Mouse (Mus musculus) limb, embryonic 11.5 days (tissue): Measurements from ENCODE around the gene Cysrt1. TPM values are rescaled to one million over a fixed set of nuclear protein-coding genes. Genes with fewer than 3 reads are reported as not detected.

ENCODE experiments used
- ATAC-seq: fragments of 200-750 bp; cut with Nextera tagmentation; 2 replicates; pipeline ENCODE4 v1.8.0; 2017; ENCODE audit warnings: low read depth; ENCODE audit not compliant: insufficient number of reproducible peaks, low FRiP score, low TSS enrichment
- DNase-seq: peaks from one replicate; pipeline ENCODE4 v3.0.0-alpha.2; 2015; ENCODE audit warnings: low spot score
- H3K27ac ChIP-seq: fragments of 300-500 bp; sonication (generic); replicated peaks from 2 replicates; pipeline ENCODE4 v1.5.1; 2014; ENCODE audit warnings: low read depth, mild to moderate bottlenecking, low read length
- H3K27me3 ChIP-seq: fragments of 300-500 bp; sonication (generic); 2 replicates; pipeline ENCODE4 v1.6.1; 2014; ENCODE audit warnings: mild to moderate bottlenecking, low read length, mixed read lengths; ENCODE audit not compliant: control insufficient read depth, insufficient read depth
- H3K36me3 ChIP-seq: fragments of 300-500 bp; sonication (generic); 2 replicates; pipeline ENCODE4 v1.6.1; 2014; ENCODE audit warnings: mild to moderate bottlenecking, low read length, moderate library complexity, mixed read lengths; ENCODE audit not compliant: control insufficient read depth, insufficient read depth
- H3K4me1 ChIP-seq: fragments of 300-500 bp; sonication (generic); 2 replicates; pipeline ENCODE4 v1.6.1; 2014; ENCODE audit warnings: low read length, mixed read lengths; ENCODE audit not compliant: control insufficient read depth, insufficient read depth
- H3K4me2 ChIP-seq: fragments of 300-500 bp; sonication (generic); 2 replicates; pipeline ENCODE4 v1.6.1; 2014; ENCODE audit warnings: low read depth, mild to moderate bottlenecking, moderate library complexity; ENCODE audit not compliant: severe bottlenecking
- H3K4me3 ChIP-seq: fragments of 300-500 bp; sonication (generic); 2 replicates; pipeline ENCODE4 v1.5.1; 2014; ENCODE audit warnings: low read depth, low read length
- H3K9ac ChIP-seq: fragments of 300-500 bp; sonication (generic); 2 replicates; pipeline ENCODE4 v1.6.1; 2014; ENCODE audit warnings: mild to moderate bottlenecking, low read length
- H3K9me3 ChIP-seq: fragments of 300-500 bp; sonication (generic); 2 replicates; pipeline ENCODE4 v1.6.1; 2016; ENCODE audit warnings: low read length; ENCODE audit not compliant: control insufficient read depth
- WGBS: fragments of 180-500 bp; shearing (Covaris S2); extraction: QIAGEN DNeasy Blood & Tissue Kit; methylation state at CpG from one replicate; pipeline ENCODE4 v1.1.7; 2014; 5-methylcytosine and 5-hydroxymethylcytosine counted together
- polyA plus RNA-seq: library from polyadenylated mRNA; unstranded; fragments of >200 nt; fragmentation: Nextera tagmentation; extraction: Ambion mirVana; gene quantifications from 2 replicates; pipeline ENCODE4 v1.2.1, GENCODE M21; 2014

Gene Cysrt1
- polyA plus RNA-seq, 1 experiment from 2014 or later: not detected

DNA sequence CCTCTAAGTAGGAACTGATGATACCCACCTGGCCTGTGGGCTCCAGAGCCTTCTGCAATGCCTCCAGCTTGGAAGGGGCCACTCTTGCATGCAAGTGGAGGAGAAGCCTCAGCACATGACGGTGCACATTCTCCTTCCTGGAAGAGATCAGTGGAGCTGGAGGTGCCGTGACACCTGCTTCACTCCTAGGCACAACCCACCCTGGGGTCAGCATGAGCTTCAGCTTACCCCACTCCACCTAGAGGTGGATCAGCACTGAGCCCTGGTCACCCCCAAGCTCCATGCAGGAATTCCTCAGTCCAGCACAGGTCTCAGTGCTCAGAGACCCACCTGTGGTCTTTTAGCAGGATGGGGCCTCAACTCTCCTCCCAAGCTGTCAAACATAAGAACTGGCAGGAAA, 41.6 kb downstream of the Cysrt1 start:
- H3K27me3 ChIP-seq: peaks cover 8% of the 10 kb centered on the region
- H3K27ac ChIP-seq: no peak overlapping the region
- ATAC-seq (no peak), DNase-seq (no peak)
- no peaks in the 10 kb centered on the region for H3K9me3 ChIP-seq
- H3K4me3 ChIP-seq: no peak overlapping the region
- no peak overlapping the region for H3K4me2 ChIP-seq
- H3K4me1 ChIP-seq: peaks cover 5% of the 10 kb centered on the region; the same call in 1 of the 2 replicates
- WGBS: 91% methylated on average over 2 of the region's 2 CpGs
- H3K9ac ChIP-seq: no peak overlapping the region
- peaks cover 36% of the 10 kb centered on the region for H3K36me3 ChIP-seq

DNA sequence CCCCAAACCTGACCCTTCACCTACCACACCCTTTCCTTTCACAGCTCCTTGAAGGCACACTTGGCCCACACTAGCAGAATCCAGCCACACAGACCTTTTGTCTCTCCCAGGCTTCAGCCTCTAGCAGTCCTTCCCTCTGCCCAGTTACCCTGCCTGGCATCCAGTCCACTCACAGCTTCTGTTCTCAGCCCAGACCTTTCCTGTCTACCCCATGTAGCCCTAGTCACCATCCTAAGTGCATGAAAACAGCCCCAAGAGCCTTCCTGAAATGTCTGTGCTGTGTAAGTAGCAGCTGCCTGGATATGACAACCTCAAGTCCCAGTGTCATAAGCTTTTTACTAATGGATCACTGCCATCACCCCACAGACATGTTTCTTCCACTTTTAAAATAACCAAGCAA, 44.3 kb downstream of the Cysrt1 start:
- no peak overlapping the region for H3K9ac ChIP-seq
- H3K4me3 ChIP-seq: no peak overlapping the region
- H3K9me3 ChIP-seq: no peaks in the 10 kb centered on the region
- ATAC-seq (no peak), DNase-seq (no peak)
- H3K27me3 ChIP-seq: peaks cover 22% of the 10 kb centered on the region
- H3K27ac ChIP-seq: no peak overlapping the region
- H3K4me1 ChIP-seq: peaks cover 8% of the 10 kb centered on the region; the same call in 1 of the 2 replicates
- H3K36me3 ChIP-seq: peaks cover 24% of the 10 kb centered on the region
- H3K4me2 ChIP-seq: no peak overlapping the region

DNA sequence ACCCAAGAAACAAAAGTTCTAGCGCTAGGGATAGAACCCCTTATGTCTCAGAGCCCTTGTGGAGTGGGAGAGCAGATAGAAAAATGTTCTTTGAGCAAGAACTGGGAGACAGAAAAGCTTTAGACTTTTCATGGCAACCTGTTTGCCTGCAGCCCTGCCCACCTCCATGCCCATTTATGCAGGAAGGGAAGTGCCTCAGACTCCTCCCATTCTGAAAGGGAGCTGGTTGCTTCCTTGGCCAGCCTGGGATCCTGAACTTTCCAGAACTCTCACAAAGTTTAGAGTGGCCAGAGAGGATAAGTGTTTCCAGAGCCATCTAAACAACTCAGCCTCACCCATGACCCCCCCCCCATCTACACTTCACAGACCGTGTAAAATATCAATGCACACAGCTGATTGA, 45.1 kb downstream of the Cysrt1 start:
- H3K36me3 ChIP-seq: peaks cover 17% of the 10 kb centered on the region
- no peak overlapping the region for H3K27ac ChIP-seq
- H3K9me3 ChIP-seq: no peaks in the 10 kb centered on the region
- no peak overlapping the region for H3K9ac ChIP-seq
- peaks cover 8% of the 10 kb centered on the region; the same call in 1 of the 2 replicates for H3K4me1 ChIP-seq
- H3K4me2 ChIP-seq: peak overlapping the region; percentile 40; the same call in 1 of the 2 replicates
- no peak for ATAC-seq
- peaks cover 22% of the 10 kb centered on the region for H3K27me3 ChIP-seq
- WGBS: 40% methylated on average over 2 of the region's 2 CpGs
- no peak for DNase-seq
- no peak overlapping the region for H3K4me3 ChIP-seq

DNA sequence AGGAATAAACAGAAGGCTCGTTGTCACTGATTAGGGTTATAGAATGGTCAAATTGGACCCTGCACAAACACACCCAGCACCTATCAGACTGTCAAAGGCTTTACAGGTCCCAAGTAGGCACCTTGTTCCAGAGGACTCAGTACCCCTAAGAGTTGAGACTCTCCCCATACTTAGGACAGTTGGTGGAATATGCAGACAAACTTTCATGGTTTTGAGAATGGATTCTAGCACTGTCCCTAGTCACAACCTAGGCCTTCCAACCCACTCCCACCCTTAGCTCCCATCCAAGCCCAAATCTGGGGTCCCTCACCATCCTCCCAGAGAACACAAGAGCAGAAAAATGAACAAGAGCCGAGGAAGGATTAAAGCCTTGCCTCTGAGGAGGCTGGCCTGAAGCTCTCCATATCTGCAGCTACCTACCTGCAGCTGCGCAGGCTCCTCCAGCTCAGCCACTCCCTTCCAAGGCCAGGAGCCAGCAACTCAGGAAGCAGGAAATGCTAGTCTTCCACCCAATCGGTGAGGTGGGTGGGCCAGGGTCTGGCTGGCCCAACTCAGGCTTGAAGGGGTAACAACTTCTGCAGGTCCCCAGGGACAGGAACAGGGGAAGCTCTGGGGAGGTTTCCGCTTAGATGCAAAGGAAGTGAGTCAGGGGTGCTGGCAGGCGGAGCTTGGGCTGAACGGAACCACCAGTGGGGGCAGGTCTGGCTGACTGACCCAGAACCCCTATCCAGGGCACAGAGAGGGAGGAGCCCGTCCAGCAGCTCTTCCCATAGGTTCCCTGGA, 45.9 kb downstream of the Cysrt1 start, which contains the start of gene Tor4a:
Tor4a (minus strand) TSS at position 715 of the 783 bp plus-strand sequence.
- Histone ChIP-seq H3K9me3 (no peaks in the 10 kb centered on the region), H3K4me2 (peak within 1 kb of the TSS; percentile 40), H3K4me1 (peaks cover 8% of the 10 kb centered on the region; the same call in 1 of the 2 replicates), H3K9ac (no peak within 1 kb of the TSS; the same call in 1 of the 2 replicates), H3K4me3 (0 out of 2 replicates have a peak within 1 kb of the TSS, but pooled peaks have one; percentile 8), H3K27ac (no peak within 1 kb of the TSS), H3K36me3 (peaks cover 16% of the 10 kb centered on the region), H3K27me3 (peaks cover 22% of the 10 kb centered on the region)
- DNase-seq (peak; percentile 52), ATAC-seq (no peak)
- 8% methylated on average over 8 of the region's 8 CpGs for WGBS

DNA sequence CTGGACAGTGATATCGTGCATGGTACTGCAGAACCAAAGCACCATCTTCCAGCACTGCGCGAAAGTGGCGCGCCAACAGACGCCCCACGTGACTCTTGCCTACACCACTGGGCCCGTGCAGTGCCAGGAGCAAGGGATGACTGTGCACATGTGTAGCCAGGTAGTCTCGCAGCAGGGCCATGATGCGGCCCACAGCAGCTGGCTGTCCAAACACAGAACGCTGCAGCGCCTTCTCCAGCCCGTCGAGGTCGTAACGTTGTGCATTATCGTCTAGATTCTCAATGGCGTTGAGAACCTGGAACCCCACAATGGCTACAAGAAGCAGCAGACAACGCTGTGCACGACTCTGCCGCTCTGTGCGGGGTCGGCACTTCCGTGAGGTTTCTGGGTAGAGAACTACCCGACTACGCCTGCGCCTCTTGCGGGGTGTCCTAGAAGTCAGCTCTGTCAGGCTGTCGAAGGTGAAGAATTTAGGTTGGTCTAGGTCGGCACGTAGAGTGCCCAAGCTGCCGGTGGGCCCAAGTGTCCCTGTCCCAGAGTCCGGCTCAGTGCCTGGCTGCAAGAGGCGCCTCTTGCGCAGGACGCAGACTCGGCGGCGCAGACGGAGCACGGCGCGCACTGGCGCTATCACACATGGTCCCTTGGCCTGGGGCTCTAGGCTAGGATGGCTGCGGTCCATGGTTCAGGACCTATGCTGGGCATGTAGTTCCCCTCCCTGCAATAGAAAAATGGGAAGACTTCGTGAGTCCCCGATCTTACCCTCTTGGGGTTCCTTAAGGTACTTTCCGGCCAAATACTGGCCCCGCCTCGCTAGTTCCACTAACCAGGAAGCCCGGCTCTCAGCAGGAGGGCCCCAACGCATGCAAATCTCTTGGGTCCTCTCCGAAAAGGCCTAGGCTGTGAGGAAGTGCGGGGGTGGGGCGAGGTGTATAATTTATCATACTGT, 46.8 kb downstream of the Cysrt1 start:
- Histone ChIP-seq H3K9ac (no peak overlapping the region), H3K9me3 (no peaks in the 10 kb centered on the region), H3K36me3 (peaks cover 9% of the 10 kb centered on the region), H3K27ac (no peak overlapping the region), H3K27me3 (peaks cover 22% of the 10 kb centered on the region), H3K4me2 (peak overlapping the region; percentile 40), H3K4me1 (peaks cover 8% of the 10 kb centered on the region; the same call in 1 of the 2 replicates), H3K4me3 (peak overlapping the region; percentile 20)
- ATAC-seq (no peak), DNase-seq (no peak)
- WGBS: 18% methylated on average over 55 of the region's 55 CpGs

GRCm38 (mm10) chr2:25194486-25195171, 47.6 kb downstream of the Cysrt1 start:
- Histone ChIP-seq H3K4me2 (no peak overlapping the region), H3K27ac (no peak overlapping the region), H3K9ac (no peak overlapping the region), H3K4me1 (peaks cover 8% of the 10 kb centered on the region; the same call in 1 of the 2 replicates), H3K27me3 (peaks cover 22% of the 10 kb centered on the region), H3K36me3 (peaks cover 1% of the 10 kb centered on the region), H3K4me3 (no peak overlapping the region), H3K9me3 (no peaks in the 10 kb centered on the region)
- 86% methylated on average over 17 of the region's 17 CpGs for WGBS
- ATAC-seq (no peak), DNase-seq (no peak)

- ATAC-seq (no peak), DNase-seq (no peak)
- Histone ChIP-seq H3K9me3 (no peaks in the 10 kb centered on the region), H3K4me1 (peaks cover 8% of the 10 kb centered on the region; the same call in 1 of the 2 replicates), H3K36me3 (no peaks in the 10 kb centered on the region), H3K27me3 (peaks cover 22% of the 10 kb centered on the region), H3K4me3 (no peak overlapping the region), H3K9ac (no peak overlapping the region), H3K4me2 (no peak overlapping the region), H3K27ac (no peak overlapping the region)
- WGBS: 77% methylated on average over 5 of the region's 5 CpGs
Observed at GRCm38 (mm10) chr2:25194006-25194405, 48.2 kb downstream of the Cysrt1 start.
